8 mouse cellular contexts compared by ENCODE assay signal in genomic region chr3:32705647-32706348, GRCm38 (mm10). TPM values are rescaled to one million over a fixed set of nuclear protein-coding genes. Genes with fewer than 3 reads are reported as not detected.
DNase-seq lines count a peak whose midpoint lies in the region; ATAC-seq and TF ChIP-seq lines count a peak whose summit lies in the region.
"Not testable (repeated sequence)": the region's sequence is repeated elsewhere in the genome, so short reads cannot be mapped to it uniquely, and the experiment has no call there.

Gene Actl6a (plus strand): TSS chr3:32706298.

- not testable (repeated sequence) for TF ChIP-seq CTCF in C2C12 (IDR thresholded peaks at IDR 0.05; ENCODE audit: control insufficient read depth, insufficient read depth, insufficient read length); bone marrow, adult 2 months (IDR thresholded peaks at IDR 0.05; ENCODE audit: control insufficient read depth, insufficient read depth, low read length); hindbrain, postnatal 0 days (IDR thresholded peaks at IDR 0.05; ENCODE audit: low read depth); left cerebral cortex, adult 2 months (IDR thresholded peaks at IDR 0.05); liver, postnatal 0 days (IDR thresholded peaks at IDR 0.05; ENCODE audit: low read depth)

- not testable (repeated sequence) for ATAC-seq in forebrain, embryonic 14.5 days; heart, embryonic 11.5 days (replicated peaks; ENCODE audit: insufficient number of reproducible peaks, low FRiP score, low TSS enrichment); hindbrain, postnatal 0 days; liver, postnatal 0 days

- 83% methylated on average over 9 of the region's 9 CpGs for WGBS in bone marrow, adult 2 months
- WGBS in forebrain, embryonic 14.5 days: 80% methylated on average over 9 of the region's 9 CpGs
- WGBS in heart, embryonic 11.5 days (ENCODE audit: insufficient replicate concordance): 69% methylated on average over 9 of the region's 9 CpGs
- 81% methylated on average over 9 of the region's 9 CpGs for WGBS in hindbrain, postnatal 0 days
- 73% methylated on average over 9 of the region's 9 CpGs for WGBS in liver, postnatal 0 days (ENCODE audit: insufficient replicate concordance)

- not testable (repeated sequence) for H3K4me3 ChIP-seq in C2C12 (ENCODE audit: insufficient read depth, poor library complexity, severe bottlenecking); bone marrow, adult 2 months (replicated peaks; ENCODE audit: control insufficient read depth, low read depth, low read length); forebrain, embryonic 14.5 days (ENCODE audit: low read depth, low read length); heart, embryonic 11.5 days (ENCODE audit: low read depth, low read length); hindbrain, postnatal 0 days (ENCODE audit: low read length); left cerebral cortex, adult 2 months; liver, postnatal 0 days (ENCODE audit: low read depth, low read length); myocyte

- intact Hi-C loops in left cerebral cortex, adult 2 months (cut with DNase I): not testable (repeated sequence)

- H3K36me3 ChIP-seq in C2C12 (ENCODE audit: control insufficient read depth, insufficient read depth); forebrain, embryonic 14.5 days (ENCODE audit: control insufficient read depth, insufficient read depth, low read length); heart, embryonic 11.5 days (ENCODE audit: control insufficient read depth, insufficient read depth, low read length); hindbrain, postnatal 0 days (ENCODE audit: insufficient read depth, low read length); liver, postnatal 0 days (replicated peaks; ENCODE audit: insufficient read depth, low read length); myocyte (ENCODE audit: control insufficient read depth, insufficient read depth): not testable (repeated sequence)

- not testable (repeated sequence) for H3K9ac ChIP-seq in forebrain, embryonic 14.5 days (ENCODE audit: low read length); heart, embryonic 11.5 days (ENCODE audit: low read depth, low read length); hindbrain, postnatal 0 days (replicated peaks; ENCODE audit: low read length); liver, postnatal 0 days (replicated peaks)

- not testable (repeated sequence) for H3K4me1 ChIP-seq in bone marrow, adult 2 months (ENCODE audit: control insufficient read depth, insufficient read depth, low read length); forebrain, embryonic 14.5 days (ENCODE audit: control insufficient read depth, insufficient read depth, low read length); heart, embryonic 11.5 days (ENCODE audit: control insufficient read depth, insufficient read depth, low read length); hindbrain, postnatal 0 days (ENCODE audit: insufficient read depth, low read length)
- peaks cover 11% of the 10 kb centered on the region for H3K4me1 ChIP-seq in liver, postnatal 0 days (ENCODE audit: insufficient read depth)

- H3K27ac ChIP-seq in bone marrow, adult 2 months (ENCODE audit: control insufficient read depth, insufficient read depth, low read depth, low read length, poor library complexity); forebrain, embryonic 14.5 days (ENCODE audit: low read depth, low read length); heart, embryonic 11.5 days (ENCODE audit: low read depth, low read length); hindbrain, postnatal 0 days; left cerebral cortex, adult 2 months; liver, postnatal 0 days (ENCODE audit: low read depth): not testable (repeated sequence)

- not testable (repeated sequence) for H3K27me3 ChIP-seq in C2C12 (ENCODE audit: control insufficient read depth, insufficient read depth, insufficient read length); forebrain, embryonic 14.5 days (replicated peaks; ENCODE audit: control insufficient read depth, insufficient read depth, low read length); heart, embryonic 11.5 days (ENCODE audit: control insufficient read depth, insufficient read depth, low read length); hindbrain, postnatal 0 days (ENCODE audit: insufficient read depth, low read length); liver, postnatal 0 days (ENCODE audit: insufficient read depth, low read length); myocyte (ENCODE audit: control insufficient read depth, insufficient read depth, insufficient read length)

- H3ac ChIP-seq in C2C12 (ENCODE audit: control insufficient read depth, insufficient read length, low read depth); myocyte (ENCODE audit: control insufficient read depth, insufficient read length): not testable (repeated sequence)

- H3K4me2 ChIP-seq in forebrain, embryonic 14.5 days (ENCODE audit: low read length); heart, embryonic 11.5 days; hindbrain, postnatal 0 days (ENCODE audit: low read depth, low read length); liver, postnatal 0 days (ENCODE audit: low read depth, low read length); myocyte (ENCODE audit: low read depth): not testable (repeated sequence)

- H3K79me2 ChIP-seq in C2C12 (ENCODE audit: control insufficient read depth, insufficient read depth) (peaks cover 21% of the 10 kb centered on the region), myocyte (ENCODE audit: control insufficient read depth, insufficient read depth) (peaks cover 18% of the 10 kb centered on the region)

- not testable (repeated sequence) for DNase-seq in forebrain, embryonic 14.5 days (ENCODE audit: low spot score); hindbrain, postnatal 0 days (ENCODE audit: low spot score); left cerebral cortex, adult 2 months (ENCODE audit: extremely low spot score in 1 of 2, low spot score in 2 of 2); liver, postnatal 0 days

- not testable (repeated sequence) for TF ChIP-seq POLR2A in bone marrow, adult 2 months (IDR thresholded peaks at IDR 0.05; ENCODE audit: borderline replicate concordance, control insufficient read depth, low read depth, low read length); myocyte (IDR thresholded peaks at IDR 0.05; ENCODE audit: insufficient read length, low read depth)

- TF ChIP-seq EP300 in liver, postnatal 0 days (IDR thresholded peaks at IDR 0.05; ENCODE audit: low read depth): not testable (repeated sequence)

- peaks cover 17% of the 10 kb centered on the region for H3K79me3 ChIP-seq in C2C12 (ENCODE audit: low read depth)

- H3K9me3 ChIP-seq in forebrain, embryonic 14.5 days (replicated peaks; ENCODE audit: control insufficient read depth, low read length); heart, embryonic 11.5 days (replicated peaks; ENCODE audit: control insufficient read depth, low read length); hindbrain, postnatal 0 days (ENCODE audit: low read length); liver, postnatal 0 days (ENCODE audit: low read length): not testable (repeated sequence)

RNA-seq across cellular contexts. Expression of gene Actl6a, which starts in this region (rescaled TPM):
- 77.7 TPM for polyA plus RNA-seq in C2C12 (2012; fragmentation: generic; extraction: Trizol)
- polyA plus RNA-seq in bone marrow, adult 2 months (2011; ENCODE audit: insufficient read depth, insufficient read length, low replicate concordance, missing spikeins): 62.6 and 65.0 TPM in 2 replicates
- polyA plus RNA-seq in forebrain, embryonic 14.5 days (2014; fragmentation: Nextera tagmentation; extraction: Ambion mirVana): 130 and 153 TPM in 2 replicates
- 110 and 122 TPM in 2 replicates for polyA plus RNA-seq in heart, embryonic 11.5 days (2014; fragmentation: Nextera tagmentation; extraction: Ambion mirVana)
- 42.2 and 50.1 TPM in 2 replicates for total RNA-seq in hindbrain, postnatal 0 days (2014; rRNA removed)
- 52.9 and 55.4 TPM in 2 replicates for polyA plus RNA-seq in hindbrain, postnatal 0 days (2015; fragmentation: Nextera tagmentation; extraction: Ambion mirVana)
- 10 to 100 TPM; 16.7 to 17.7 TPM for total RNA-seq in left cerebral cortex, adult 2 months (2021)
- 40.0 and 42.1 TPM in 2 replicates for polyA plus RNA-seq in liver, postnatal 0 days (2015; fragmentation: Nextera tagmentation; extraction: Ambion mirVana)
- 47.0 TPM for polyA plus RNA-seq in myocyte (2012; fragmentation: generic; extraction: Trizol)
